Mouse (Mus musculus): Measurements from ENCODE around the gene Hinfp.
"Not testable (repeated sequence)": the region's sequence is repeated elsewhere in the genome, so short reads cannot be mapped to it uniquely, and the experiment has no call there.

The Hinfp gene

GRCm38 (mm10) chr9:44311136-44312134 lies 6.0 kb upstream of the Hinfp start:
- DNase-seq (ENCODE audit: low spot score in 2 of 2) = no peak

GRCm38 (mm10) chr9:44310750-44311135 lies 5.3 kb upstream of the Hinfp start:
- DNase-seq (ENCODE audit: low spot score in 2 of 2) = no peak

- DNase-seq (ENCODE audit: low spot score in 2 of 2) = no peak
Observed at GRCm38 (mm10) chr9:44309756-44310155, 4.3 kb upstream of the Hinfp start.

- no peak for DNase-seq (ENCODE audit: low spot score in 2 of 2)
Observed at GRCm38 (mm10) chr9:44307248-44307647, 1.8 kb upstream of the Hinfp start.

GRCm38 (mm10) chr9:44306532-44306931 lies 1.1 kb upstream of the Hinfp start:
- no peak for DNase-seq (ENCODE audit: low spot score in 2 of 2)

GRCm38 (mm10) chr9:44300001-44300400 lies 5.5 kb downstream of the Hinfp start:
- DNase-seq (ENCODE audit: low spot score in 2 of 2) = not testable (repeated sequence)

GRCm38 (mm10) chr9:44292490-44292889 lies 13.0 kb downstream of the Hinfp start:
- DNase-seq (ENCODE audit: low spot score in 2 of 2) = no peak

GRCm38 (mm10) chr9:44288959-44289291 lies 16.5 kb downstream of the Hinfp start:
- DNase-seq (ENCODE audit: low spot score in 2 of 2) = no peak

GRCm38 (mm10) chr9:44288076-44288958 lies 17.2 kb downstream of the Hinfp start, which contains the start of gene Abcg4:
TSS of gene Abcg4 (minus strand) at chr9:44288615.
- peak; percentile 37 to 41 for DNase-seq (ENCODE audit: low spot score in 2 of 2)

GRCm38 (mm10) chr9:44287401-44288075 lies 17.9 kb downstream of the Hinfp start:
- no peak for DNase-seq (ENCODE audit: low spot score in 2 of 2)

GRCm38 (mm10) chr9:44287003-44287400 lies 18.5 kb downstream of the Hinfp start:
- DNase-seq (ENCODE audit: low spot score in 2 of 2) = no peak

GRCm38 (mm10) chr9:44286256-44286850 lies 19.1 kb downstream of the Hinfp start:
- DNase-seq (ENCODE audit: low spot score in 2 of 2) = no peak

- DNase-seq (ENCODE audit: low spot score in 2 of 2) = no peak
Observed at GRCm38 (mm10) chr9:44283183-44283582, 22.3 kb downstream of the Hinfp start.

GRCm38 (mm10) chr9:44269973-44270372 lies 35.5 kb downstream of the Hinfp start:
- no peak for DNase-seq (ENCODE audit: low spot score in 2 of 2)

GRCm38 (mm10) chr9:44269077-44269476 lies 36.4 kb downstream of the Hinfp start:
- DNase-seq (ENCODE audit: low spot score in 2 of 2) = no peak

GRCm38 (mm10) chr9:44268432-44268831 lies 37.0 kb downstream of the Hinfp start, which contains the start of gene Nlrx1:
TSS of gene Nlrx1 (minus strand) at chr9:44268599.
- no peak for DNase-seq (ENCODE audit: low spot score in 2 of 2)

- peak; percentile 57 to 64 for DNase-seq (ENCODE audit: low spot score in 2 of 2)
Observed at GRCm38 (mm10) chr9:44268027-44268360, 37.5 kb downstream of the Hinfp start.

GRCm38 (mm10) chr9:44267319-44268026 lies 38.0 kb downstream of the Hinfp start:
- no peak for DNase-seq (ENCODE audit: low spot score in 2 of 2)

GRCm38 (mm10) chr9:44266478-44267226 lies 38.8 kb downstream of the Hinfp start:
- DNase-seq (ENCODE audit: low spot score in 2 of 2) = peak in 1 of 2 experiments; percentile 52

- DNase-seq (ENCODE audit: low spot score in 2 of 2) = no peak
Observed at GRCm38 (mm10) chr9:44261388-44261787, 44.1 kb downstream of the Hinfp start.

Data from right cerebral cortex, postnatal 36 days (tissue).